9 mouse cellular contexts compared by ENCODE assay signal in genomic region chr11:113487603-113488335, GRCm38 (mm10).
DNase-seq lines count a peak whose midpoint lies in the region; ATAC-seq lines count a peak whose summit lies in the region.
"Had no signal": no experiment of that assay in that cellular context is flagged by ENCODE, and none has a peak within 500 bp of the region (broad histone marks: within the 10 kb centered on the region; RNA-seq: fewer than 3 reads in every experiment).

No protein-coding gene starts in this region.

- intact Hi-C loops in left cerebral cortex, postnatal 25 days (cut with DNase I): no loop called here

- ATAC-seq in hematopoietic stem cell, adult 5-6 weeks (replicated peaks in 1 of 2; ENCODE audit: insufficient read depth in 1 of 2, low FRiP score in 2 of 2, low TSS enrichment in 1 of 2, low read depth in 1 of 2, poor library complexity in 2 of 2, severe bottlenecking in 2 of 2): peak; percentile 59 to 78

- peak; percentile 91 for DNase-seq in heart, adult 11 months
- DNase-seq in heart, adult 18-20 months: no peak
- DNase-seq in 416B (ENCODE audit: low read depth): peak; percentile 84
- peak; percentile 38 for DNase-seq in lung, postnatal 25 days (ENCODE audit: low spot score)
- no peak for DNase-seq in frontal cortex, postnatal 10 days (ENCODE audit: low spot score in 2 of 2)
- DNase-seq in layer of hippocampus, adult 9-11 months: no peak
- DNase-seq in left cerebral cortex, postnatal 25 days (ENCODE audit: low spot score in 2 of 2): no peak
- DNase-seq: lung, embryonic 14.5 days had no signal

Comparison
In these comparisons a context has a peak if more than half of its experiments do, and no peak if none do; other contexts are left out.
1. DNase-seq: peak in heart, adult 11 months (single experiment), 416B (single experiment) and lung, postnatal 25 days (single experiment); none in heart, adult 18-20 months (0 of 2), frontal cortex, postnatal 10 days (0 of 2), layer of hippocampus, adult 9-11 months (single experiment) and left cerebral cortex, postnatal 25 days (0 of 2).